Mouse (Mus musculus) thymus, postnatal 0 days (tissue): ENCODE data around the gene Prkcq. TPM values are rescaled to one million over a fixed set of nuclear protein-coding genes. Genes with fewer than 3 reads are reported as not detected.

Experiments
- DNase-seq: peaks from one replicate; pipeline ENCODE4 v3.0.0-alpha.2; 2015; ENCODE audit warnings: low spot score
- polyA plus RNA-seq: library from polyadenylated mRNA; unstranded; fragments of >200 nt; fragmentation: Nextera tagmentation; extraction: Ambion mirVana; gene quantifications from 2 replicates; pipeline ENCODE4 v1.2.1, GENCODE M21; 2015

The Prkcq gene
- 54.6 and 63.1 TPM in 2 replicates for polyA plus RNA-seq

DNA sequence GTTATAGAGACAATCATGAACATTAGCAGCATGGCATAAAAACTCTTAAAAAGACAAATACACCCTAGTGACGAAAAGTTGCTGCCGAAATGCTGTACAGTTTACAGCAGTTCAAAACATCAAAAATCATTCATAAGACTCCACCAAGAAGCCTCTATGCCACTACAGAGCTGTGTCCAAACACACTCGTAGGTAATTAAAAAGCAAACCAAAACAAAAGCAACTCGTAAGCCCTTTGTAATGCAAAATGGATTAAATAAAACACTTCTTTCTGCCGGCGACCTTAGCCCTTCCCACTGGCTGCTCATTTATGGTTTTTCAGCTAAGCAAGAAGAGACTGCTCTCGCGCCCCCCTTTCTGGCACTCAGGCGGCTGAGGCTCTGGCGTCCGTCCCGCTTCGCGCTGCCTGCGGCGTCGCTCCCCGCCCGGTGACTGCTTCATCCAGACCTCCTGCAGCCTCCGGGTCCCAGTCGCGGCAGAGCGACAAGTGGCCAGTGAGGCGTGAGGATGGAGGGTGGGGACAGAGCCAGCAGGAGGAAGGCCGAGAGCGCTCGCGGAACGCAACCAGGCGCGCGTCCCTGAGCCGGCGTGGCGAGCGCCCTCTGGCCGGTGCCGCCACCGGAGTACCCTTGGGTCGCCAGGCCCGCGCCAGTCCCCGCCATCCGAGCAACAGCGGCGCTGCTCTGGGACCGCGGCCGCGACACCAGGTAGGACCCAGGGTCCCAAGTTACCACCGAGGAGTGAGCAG lies at the start of gene Prkcq:
TSS of gene Prkcq (plus strand) at position 355 of the 748 bp plus-strand sequence.
- DNase-seq: peak; percentile 61

DNA sequence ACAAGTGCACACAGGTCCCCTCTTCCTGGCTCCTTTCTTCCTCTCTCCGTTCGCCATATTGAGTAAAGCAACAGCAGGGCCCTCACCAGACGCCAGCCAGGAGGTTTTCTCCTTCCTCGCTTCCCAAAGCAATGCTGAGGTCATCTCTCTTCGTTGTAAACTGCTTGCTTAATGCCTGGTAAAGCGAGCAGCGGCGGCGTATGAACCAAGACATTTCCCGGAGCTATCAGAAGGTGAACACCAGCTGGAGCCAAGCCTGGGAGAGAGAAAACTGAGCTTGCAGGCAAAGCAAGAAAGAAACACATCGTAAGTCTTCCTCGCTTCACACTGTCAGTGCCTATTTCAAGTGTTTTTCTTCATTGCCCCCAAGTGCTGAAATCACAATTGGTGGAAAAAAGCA lies 41.0 kb upstream of the Prkcq start:
- no peak for DNase-seq

DNA sequence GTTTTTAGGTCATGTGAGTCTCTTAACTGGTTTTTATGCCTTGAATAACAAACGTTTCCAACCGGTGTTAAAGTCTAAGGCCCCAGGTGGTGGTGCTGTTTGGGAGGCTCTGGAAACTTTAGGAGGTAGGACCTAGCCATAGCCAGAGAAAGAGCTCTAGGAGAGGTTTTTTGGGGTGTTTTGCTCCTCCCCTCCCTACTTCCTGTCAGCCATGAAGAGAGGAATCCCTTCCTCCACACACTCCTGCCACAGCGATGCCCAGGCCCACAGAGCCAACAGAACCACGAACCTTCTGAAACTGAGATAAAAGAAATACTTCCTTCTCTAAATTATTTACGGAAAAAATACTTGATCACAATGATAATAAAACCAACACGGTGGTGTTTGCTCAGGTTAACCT lies 36.2 kb upstream of the Prkcq start:
- no peak for DNase-seq

DNA sequence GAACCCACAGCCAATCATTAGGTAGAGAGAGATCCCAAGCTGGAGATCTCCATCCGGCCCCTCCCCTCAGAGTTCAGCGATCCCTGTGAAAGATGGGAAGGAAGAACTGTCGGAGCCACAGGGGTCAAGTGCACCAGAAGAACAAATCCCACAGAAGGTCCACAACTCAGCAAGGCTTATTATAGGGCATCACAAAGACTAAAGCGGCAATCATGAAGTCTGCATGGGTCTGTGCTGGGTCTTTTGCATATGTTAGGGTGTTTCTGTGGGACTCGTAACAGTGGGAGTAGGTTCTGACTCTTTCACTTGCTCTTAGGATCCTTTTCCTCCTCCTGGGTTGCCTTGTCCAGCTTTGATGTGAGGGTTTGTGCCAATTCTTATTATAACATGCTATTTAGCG lies 33.8 kb upstream of the Prkcq start:
- no peak for DNase-seq

DNA sequence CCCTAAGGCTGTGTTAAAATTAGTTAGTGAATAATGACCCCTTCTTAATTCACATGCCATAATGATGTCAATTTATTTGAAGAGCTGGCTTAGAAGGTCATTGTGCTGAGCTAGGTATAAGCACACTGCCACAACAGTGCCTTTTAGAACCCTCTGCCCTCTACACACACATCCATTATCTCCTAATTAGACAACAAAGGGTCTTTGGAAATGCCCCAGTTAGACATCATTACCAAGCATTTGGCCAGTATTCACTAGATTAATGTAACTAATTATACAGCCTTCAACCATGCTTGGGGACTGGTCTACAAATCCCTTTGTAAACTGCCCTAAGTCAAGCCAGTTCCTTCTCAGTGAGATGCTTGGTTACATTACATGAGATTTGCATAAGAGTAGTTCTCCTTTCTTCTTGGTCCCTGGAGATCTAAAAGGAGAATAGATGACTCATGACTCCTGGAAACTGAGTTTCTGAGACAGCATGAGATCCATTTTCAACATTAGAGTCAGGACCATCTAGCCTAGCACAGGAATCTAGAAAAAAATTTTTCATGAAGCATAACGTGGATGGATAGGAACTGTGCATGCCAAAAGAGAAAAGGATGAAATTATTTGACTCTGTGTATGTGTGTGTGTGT lies 32.3 kb upstream of the Prkcq start:
- no peak for DNase-seq

DNA sequence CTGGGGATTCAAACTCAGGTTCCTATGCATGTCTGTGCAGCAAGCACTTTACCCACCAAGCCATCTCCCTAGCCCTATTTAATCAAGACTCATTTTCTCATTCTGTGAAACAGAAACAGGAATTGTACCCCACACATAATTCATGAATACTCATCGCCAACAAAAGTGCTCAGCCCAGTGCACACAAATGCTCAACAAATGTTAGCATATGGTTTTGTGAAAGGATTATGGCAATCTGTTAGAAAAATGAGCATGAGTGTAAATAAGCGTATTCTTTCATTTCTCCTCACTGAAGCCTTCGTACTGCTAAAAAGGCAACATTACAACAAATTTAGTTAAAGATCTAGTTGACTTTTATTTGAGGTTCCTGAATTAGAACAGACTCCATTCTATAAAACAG lies 31.5 kb upstream of the Prkcq start:
- DNase-seq: no peak

DNA sequence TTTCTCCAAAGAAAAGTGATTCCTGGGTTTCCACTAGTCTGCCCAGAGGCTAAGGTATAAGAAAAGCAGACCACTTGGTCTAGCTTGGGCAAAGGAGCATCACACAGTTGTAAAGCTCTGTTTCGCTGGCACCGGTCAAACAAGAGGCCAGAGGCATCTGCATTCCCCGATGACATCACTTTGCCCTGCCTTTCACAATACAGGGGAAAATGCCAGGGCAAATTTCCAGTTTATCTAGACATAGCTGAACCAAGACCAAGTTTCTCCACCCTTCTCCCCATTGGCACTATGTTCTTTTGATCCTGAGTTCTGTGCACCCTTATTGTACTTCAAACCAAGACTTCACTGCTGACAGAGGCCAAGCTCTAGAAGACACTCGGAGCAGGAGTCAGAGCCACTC lies 22.8 kb upstream of the Prkcq start:
- DNase-seq: no peak

DNA sequence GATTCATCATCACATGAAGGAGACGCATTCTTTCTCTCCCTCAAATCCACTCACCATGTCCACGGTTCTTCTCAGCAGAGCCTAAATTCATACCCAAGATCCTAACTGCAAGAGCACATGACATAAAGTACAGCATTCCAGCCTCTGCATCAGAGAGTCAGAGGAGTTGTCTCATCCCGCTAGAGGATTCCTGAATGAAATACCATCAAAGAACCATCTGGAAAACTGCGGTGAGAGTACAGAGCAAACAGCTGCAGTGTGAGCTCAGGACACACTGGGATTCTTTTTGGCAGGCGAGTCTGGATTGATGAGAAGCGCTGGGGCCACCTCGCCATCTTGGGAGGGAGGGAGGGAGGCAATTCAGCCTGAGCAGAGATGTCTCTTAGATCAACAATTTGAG lies 20.9 kb upstream of the Prkcq start:
- no peak for DNase-seq

DNA sequence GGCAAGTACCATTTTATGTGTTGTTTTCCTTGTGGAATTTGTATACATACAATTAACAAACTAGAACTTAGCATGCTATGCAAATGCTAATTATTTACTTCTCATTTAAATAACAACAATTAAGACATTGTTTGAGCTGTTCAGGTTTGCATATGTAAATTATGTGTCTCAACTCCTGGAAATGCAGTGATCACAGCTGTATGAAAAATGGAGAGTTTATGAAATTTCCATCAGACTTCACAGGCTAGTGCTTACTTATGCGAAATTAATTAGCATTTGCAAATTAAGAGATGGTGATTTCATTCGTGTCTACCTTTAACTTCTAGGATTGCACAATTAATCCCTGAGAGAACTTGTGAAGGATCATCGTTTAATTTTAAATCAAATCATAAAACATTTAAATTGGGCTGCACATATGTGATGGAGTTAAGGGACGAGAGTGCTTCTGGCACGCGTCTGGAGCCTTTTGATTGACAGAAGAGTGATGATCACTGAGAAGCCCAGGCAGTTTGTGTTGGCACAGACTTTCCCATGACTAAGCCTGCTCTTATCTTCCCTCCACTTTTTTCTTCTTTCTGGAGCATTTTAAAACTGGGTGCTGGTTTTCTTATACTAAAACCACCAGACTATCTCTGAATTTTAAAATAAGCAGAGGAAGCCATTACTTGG lies 20.1 kb upstream of the Prkcq start:
- no peak for DNase-seq

DNA sequence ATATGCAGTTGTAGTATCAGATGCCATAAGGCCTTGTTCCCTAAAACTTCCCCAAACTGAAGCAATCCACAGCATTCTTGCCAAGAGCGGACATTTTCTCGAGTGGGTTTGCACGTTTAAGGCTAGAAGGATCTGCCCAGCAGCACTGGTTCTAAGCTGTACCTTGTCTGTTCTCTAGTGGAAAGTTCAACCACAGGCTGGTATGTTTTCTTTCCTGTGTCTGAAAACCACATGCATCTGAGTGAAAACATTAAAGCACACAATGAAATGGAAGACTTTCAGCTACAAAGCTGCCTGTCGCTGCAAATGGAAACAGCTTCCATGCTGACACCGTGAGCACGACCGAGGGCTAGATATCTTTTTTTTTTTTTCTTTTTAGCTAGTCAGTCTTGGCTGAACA lies 12.3 kb upstream of the Prkcq start:
- DNase-seq: peak; percentile 81

DNA sequence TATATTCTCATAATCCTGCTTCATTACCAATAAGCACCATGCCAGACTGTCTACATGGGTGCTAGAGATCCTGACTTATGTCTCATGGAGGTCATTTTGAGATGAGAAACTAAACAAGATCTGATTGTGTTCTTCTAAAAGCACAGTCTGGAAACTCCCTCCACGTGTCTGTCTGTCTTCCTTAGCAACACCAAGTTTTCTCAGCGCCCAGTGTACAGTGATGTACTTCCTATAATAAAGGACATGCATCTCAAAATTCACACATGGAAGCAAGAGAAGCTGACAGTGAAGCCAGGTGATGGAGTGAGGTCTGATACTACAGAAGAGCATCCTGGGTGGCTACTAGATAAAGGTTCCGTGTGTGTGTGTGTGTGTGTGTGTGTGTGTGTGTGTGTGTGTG lies 11.2 kb upstream of the Prkcq start:
- no peak for DNase-seq

DNA sequence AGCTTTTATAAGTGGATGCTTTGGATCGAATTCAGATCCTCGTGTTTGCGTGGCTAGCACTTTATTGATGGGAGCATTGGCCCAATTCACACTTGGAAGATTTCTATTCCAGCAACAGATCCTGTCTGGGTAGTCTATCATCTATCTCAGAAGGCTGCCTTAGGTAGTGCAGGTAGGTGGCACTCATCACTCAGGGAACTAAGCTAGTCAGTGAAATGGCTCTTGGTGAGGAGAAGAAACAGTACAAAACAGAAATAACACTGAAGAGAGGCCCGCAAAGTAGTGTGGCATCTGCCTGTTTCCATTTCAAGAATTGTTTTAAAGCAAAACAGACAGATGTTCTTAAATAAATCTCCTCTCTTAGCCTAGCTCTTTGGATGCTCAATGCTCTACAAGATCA lies 10.6 kb upstream of the Prkcq start:
- DNase-seq: peak; percentile 45

DNA sequence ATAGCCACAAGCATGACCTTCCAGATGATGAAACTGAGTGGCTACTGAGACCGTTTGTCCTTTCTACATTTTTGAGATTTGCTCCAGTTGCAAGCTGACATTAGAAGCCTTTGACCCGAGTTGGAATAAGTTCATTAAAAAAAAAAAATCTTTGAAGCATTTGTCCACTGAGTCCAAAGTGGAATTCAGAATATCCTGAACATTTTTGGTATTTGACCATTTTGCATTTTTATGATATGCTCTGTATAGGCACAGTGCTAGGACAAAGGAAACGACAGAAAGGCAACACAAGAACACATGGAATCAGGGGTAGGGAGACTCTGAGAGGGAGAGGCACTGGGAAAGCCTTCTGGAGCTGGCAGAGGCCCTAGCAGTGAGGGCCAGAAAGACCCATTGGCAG lies 9.2 kb upstream of the Prkcq start:
- DNase-seq: no peak

DNA sequence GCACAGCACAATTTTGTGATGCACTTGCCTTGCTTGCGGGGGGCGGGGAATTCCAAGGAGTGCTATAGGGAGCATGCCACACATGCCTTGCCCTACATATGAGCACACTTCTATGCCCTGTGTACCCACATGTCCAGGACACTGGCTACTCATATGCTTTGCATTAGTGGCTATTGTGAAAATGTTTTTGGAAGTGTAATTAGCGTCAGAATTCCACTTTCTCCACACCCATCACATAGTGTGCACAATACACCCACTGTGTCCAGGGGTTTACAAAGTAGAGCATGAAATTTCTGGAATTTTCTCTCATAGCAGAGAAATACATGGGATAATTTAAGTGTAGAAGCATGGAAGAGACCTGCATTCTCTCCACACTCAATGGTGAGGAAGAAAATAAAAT lies 7.7 kb upstream of the Prkcq start:
- DNase-seq: no peak

DNA sequence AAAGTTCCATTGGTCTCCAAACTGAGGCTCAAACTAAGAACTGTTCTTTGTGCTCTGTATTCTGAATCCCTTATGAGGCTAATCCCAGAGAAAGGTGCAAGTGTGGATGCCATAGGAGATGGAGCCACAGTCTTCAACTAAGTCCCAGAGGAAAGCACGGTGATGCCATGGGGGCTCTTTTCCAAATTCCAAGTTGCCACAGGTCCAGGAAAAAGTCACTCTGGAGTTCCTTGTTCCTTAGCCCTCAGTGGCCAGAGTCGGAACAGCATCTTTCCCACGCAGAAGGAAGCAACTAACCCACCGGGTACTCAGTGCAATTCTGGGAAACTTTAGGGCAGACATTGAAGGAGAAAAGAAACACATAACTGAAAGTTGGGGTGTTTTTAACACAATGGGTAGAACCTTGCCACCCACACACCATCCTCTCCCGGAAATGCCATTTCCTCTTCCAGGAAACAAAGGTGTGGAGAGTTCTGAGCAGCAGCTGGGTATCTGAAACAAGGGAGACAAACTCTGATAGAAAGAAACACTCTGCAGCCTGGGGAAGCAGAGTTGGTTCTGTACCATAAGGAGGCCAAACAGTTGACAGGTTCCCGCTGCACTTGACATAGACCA lies 2.1 kb upstream of the Prkcq start:
- DNase-seq: peak; percentile 69

DNA sequence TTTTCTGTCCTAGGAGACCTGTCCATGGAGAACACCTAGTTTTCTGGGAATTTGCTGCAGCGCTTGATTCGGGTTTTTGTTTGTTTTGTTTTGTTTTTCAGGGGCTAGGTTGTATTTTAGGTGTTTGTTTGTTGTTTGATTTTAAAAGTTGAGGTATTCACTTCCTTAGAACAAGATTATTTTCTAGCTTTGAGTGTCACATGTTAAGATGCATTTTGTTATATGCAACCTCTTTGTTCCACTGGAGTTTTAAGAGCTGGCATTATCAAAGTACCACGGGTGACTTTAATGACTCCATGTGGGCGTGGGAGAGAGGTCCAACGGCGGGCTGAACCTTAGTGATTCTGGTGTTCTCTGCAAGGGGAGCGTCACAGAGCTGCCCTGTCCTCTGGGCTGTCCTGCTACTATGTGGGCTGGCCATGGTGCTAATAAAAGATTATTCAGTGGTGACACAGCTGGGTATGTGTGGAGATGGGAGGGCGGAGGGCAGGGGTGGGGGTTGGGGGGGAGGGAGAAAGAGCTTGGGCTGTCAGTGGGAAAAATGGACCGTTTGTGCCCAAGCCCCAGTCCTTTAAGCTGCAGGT lies 1.0 kb downstream of the Prkcq start:
- peak; percentile 29 for DNase-seq

DNA sequence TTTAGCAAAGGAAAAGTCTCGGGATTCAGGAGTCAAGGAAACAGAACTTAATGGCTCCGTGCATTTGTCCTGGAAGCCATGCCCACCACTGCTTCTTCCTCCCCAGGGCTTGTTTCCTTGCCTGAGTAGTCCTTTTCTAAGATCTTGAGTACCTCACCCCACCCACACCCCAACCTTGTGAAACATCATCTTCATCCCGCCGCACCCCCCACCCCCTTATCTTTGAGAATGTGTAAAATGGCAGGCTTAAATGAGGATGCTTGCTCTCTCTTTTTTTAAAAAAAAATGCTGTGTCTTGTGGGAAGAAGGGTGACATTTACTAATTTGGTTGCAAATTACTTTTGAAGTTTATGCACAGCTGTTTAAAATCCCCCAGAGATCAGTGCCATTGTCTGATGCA lies 1.6 kb downstream of the Prkcq start:
- DNase-seq: peak; percentile 82

DNA sequence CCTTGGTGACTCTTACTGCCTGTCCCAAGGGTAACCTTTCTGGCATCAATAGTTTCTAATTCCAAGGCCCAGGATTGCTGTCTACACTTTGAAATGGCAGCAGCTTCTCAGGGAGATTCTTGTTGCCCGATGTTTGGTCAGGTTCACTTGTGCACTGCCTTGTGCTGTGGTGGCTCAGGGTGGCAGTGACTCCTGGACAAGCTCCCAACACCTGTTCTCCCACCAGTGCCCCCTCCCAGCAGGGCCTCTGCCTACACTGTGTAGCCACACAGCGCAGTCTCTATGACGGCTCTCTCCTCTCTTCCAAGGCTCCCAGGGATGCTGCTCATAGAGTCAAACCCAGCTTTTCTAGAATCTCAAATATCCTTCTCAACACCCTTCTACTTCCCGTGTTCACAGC lies 2.2 kb downstream of the Prkcq start:
- DNase-seq: no peak

DNA sequence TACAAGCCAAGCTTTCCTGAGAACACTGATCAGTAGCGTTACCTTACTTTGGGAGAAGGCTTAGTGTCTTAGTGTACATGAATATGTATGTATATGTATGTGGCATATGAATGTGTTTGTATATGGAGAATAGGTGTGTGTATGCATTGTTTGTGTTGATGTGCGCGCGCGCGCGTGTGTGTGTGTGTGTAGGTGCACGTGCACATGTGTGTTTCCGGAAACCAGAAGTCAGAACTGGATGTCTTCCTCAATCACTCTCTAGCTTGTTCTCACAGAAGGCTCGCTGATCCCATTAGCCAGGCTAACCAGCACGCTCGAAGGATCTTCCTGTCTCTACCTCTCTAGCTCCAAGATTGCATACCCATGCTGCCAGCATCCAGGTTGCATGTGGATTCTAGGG lies 6.0 kb downstream of the Prkcq start:
- DNase-seq: no peak

DNA sequence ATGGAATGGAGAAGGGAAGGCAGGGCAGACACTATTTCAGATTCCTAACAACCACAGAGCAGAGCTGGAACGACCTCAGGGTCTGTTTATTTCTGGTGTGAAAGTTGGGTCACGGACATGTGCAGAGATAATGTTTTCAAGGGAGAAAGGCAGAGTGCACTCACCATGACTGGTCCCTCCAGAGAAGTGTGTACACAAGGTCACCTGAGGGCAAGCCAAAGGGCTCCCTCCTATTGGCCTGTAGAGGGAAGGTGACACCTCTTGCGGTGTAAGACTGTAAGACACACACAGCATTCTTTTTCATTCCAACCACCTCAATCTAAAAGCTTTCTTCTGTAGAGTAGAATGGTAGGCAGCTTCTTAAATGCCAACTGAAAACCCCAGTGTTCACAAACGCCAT lies 9.6 kb downstream of the Prkcq start:
- no peak for DNase-seq

DNA sequence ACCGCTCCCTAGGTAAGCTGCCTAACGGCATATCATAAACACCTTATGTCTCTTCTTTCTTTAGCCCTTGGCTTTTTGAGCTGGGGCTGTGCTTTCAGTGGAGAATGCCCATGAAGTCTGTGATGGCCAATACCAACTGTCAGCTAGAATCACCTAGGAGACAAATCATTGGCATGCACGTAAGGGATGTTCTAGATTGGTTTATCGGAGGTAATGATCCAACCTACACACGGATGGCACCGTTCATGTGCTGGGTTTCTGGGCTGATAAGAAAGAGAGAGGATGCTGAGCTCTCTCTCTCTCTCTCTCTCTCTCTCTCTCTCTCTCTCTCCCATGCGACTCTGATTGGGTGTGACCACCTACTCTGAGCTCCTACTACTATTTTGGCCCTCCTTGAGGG lies 10.2 kb downstream of the Prkcq start:
- no peak for DNase-seq

DNA sequence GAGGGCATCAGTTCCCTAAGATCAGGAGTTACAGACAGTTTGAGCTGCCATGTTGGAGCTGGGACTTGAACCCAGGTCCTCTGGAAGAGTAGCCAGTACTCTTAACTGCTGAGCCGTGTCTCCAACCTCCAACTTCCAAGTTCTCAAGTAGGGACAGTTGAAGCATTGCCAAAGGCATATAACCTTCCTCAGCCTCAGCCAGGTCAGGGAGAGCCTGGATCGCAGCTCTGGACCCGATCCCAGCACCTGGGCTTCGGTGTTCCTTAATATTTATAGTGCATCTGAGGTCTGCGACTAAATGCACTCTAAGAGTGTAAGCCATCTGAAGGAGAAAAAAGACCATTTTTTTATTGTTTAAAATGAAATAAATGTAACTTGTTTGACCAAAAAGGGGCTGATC lies 12.1 kb downstream of the Prkcq start:
- no peak for DNase-seq
